Comparison of ENCODE assay signal across 8 mouse cellular contexts in genomic region chr11:109316921-109317320, GRCm38 (mm10). TPM values are rescaled to one million over a fixed set of nuclear protein-coding genes. Genes with fewer than 3 reads are reported as not detected.
DNase-seq lines count a peak whose midpoint lies in the region; ATAC-seq and TF ChIP-seq lines count a peak whose summit lies in the region.

No protein-coding gene starts in this region.

- no peak overlapping the region for H3K9ac ChIP-seq in intestine, postnatal 0 days (ENCODE audit: low read depth, low read length)
- no peak overlapping the region for H3K9ac ChIP-seq in intestine, embryonic 15.5 days
- no peak overlapping the region for H3K9ac ChIP-seq in lung, embryonic 14.5 days

- peak; percentile 51 for DNase-seq in CD4-positive helper T cell, adult 2 months (ENCODE audit: low read depth, low spot score)
- peak; percentile 12 for DNase-seq in R1 (ENCODE audit: low read depth, low spot score)
- DNase-seq in lung, embryonic 14.5 days: peak; percentile 66
- DNase-seq in thymus, postnatal 14 days: peak; percentile 67

- WGBS in intestine, postnatal 0 days: 44% methylated on average over 4 of the region's 4 CpGs
- WGBS in intestine, embryonic 15.5 days: 44% methylated on average over 4 of the region's 4 CpGs
- WGBS in lung, embryonic 14.5 days: 38% methylated on average over 4 of the region's 4 CpGs

- TF ChIP-seq CTCF in intestine, postnatal 0 days (IDR thresholded peaks at IDR 0.05; ENCODE audit: low read depth): peak; percentile 82
- TF ChIP-seq CTCF in lung, embryonic 14.5 days (IDR thresholded peaks at IDR 0.05; ENCODE audit: low read depth): peak; percentile 75

- H3K4me1 ChIP-seq in intestine, postnatal 0 days (replicated peaks; ENCODE audit: control insufficient read depth, insufficient read depth, low read length): no peaks in the 10 kb centered on the region
- H3K4me1 ChIP-seq in intestine, embryonic 15.5 days (replicated peaks): peaks cover 3% of the 10 kb centered on the region; the same call in 1 of the 2 replicates
- no peaks in the 10 kb centered on the region for H3K4me1 ChIP-seq in lung, embryonic 14.5 days (ENCODE audit: insufficient read depth)

- no peaks in the 10 kb centered on the region for H3K36me3 ChIP-seq in intestine, postnatal 0 days (ENCODE audit: control insufficient read depth, insufficient read depth)
- no peaks in the 10 kb centered on the region for H3K36me3 ChIP-seq in intestine, embryonic 15.5 days
- no peaks in the 10 kb centered on the region for H3K36me3 ChIP-seq in lung, embryonic 14.5 days (ENCODE audit: insufficient read depth)

- no peak overlapping the region for H3K4me2 ChIP-seq in intestine, postnatal 0 days (replicated peaks; ENCODE audit: low read depth)
- no peak overlapping the region for H3K4me2 ChIP-seq in intestine, embryonic 15.5 days (replicated peaks)
- no peak overlapping the region for H3K4me2 ChIP-seq in lung, embryonic 14.5 days

- H3K27ac ChIP-seq in intestine, postnatal 0 days (ENCODE audit: low read depth, low read length): no peak overlapping the region
- H3K27ac ChIP-seq in intestine, embryonic 15.5 days: no peak overlapping the region
- H3K27ac ChIP-seq in lung, embryonic 14.5 days (ENCODE audit: low read depth): no peak overlapping the region

- H3K4me3 ChIP-seq in intestine, postnatal 0 days (ENCODE audit: low read depth, low read length): no peak overlapping the region
- no peak overlapping the region for H3K4me3 ChIP-seq in intestine, embryonic 15.5 days (replicated peaks)
- H3K4me3 ChIP-seq in lung, embryonic 14.5 days (ENCODE audit: low read depth, low read length): no peak overlapping the region

- H3K9me3 ChIP-seq in intestine, postnatal 0 days (ENCODE audit: control insufficient read depth): no peaks in the 10 kb centered on the region
- no peaks in the 10 kb centered on the region for H3K9me3 ChIP-seq in intestine, embryonic 15.5 days
- H3K9me3 ChIP-seq in lung, embryonic 14.5 days (ENCODE audit: low read depth, low read length): no peaks in the 10 kb centered on the region

- ATAC-seq in intestine, postnatal 0 days: no peak
- no peak for ATAC-seq in intestine, embryonic 15.5 days
- ATAC-seq in frontal cortex, adult (ENCODE audit: low TSS enrichment): peak; percentile 80
- ATAC-seq in lung, embryonic 14.5 days (ENCODE audit: insufficient read depth): no peak
- no peak for ATAC-seq in megakaryocyte, adult 5-6 weeks (ENCODE audit: poor library complexity, severe bottlenecking)

- no peaks in the 10 kb centered on the region for H3K27me3 ChIP-seq in intestine, postnatal 0 days (replicated peaks; ENCODE audit: control insufficient read depth, insufficient read depth, low read length)
- H3K27me3 ChIP-seq in intestine, embryonic 15.5 days (replicated peaks): peaks cover 3% of the 10 kb centered on the region; the same call in 1 of the 2 replicates
- H3K27me3 ChIP-seq in lung, embryonic 14.5 days (ENCODE audit: insufficient read depth, low read length): no peaks in the 10 kb centered on the region

RNA-seq across cellular contexts. Expression of gene Rgs9, which starts 19.0 kb away (rescaled TPM):
- 2.6 and 2.8 TPM in 2 replicates for polyA plus RNA-seq in intestine, postnatal 0 days (2015; fragmentation: Nextera tagmentation; extraction: Ambion mirVana)
- 3.6 and 4.2 TPM in 2 replicates for polyA plus RNA-seq in intestine, embryonic 15.5 days (2015; fragmentation: Nextera tagmentation; extraction: Ambion mirVana)
- polyA plus RNA-seq in lung, embryonic 14.5 days (2014; fragmentation: Nextera tagmentation; extraction: Ambion mirVana): 1.4 and 1.5 TPM in 2 replicates
- 0.09 TPM in 1 of 2 replicates, not detected in the other for total RNA-seq in megakaryocyte, adult 5-6 weeks (2015)
- total RNA-seq in megakaryocyte, adult 5-6 weeks (2017): not detected in 2 replicates

RNA-seq across cellular contexts. Expression of gene Gna13, which starts 45.7 kb away (rescaled TPM):
- 81.7 and 86.9 TPM in 2 replicates for polyA plus RNA-seq in intestine, postnatal 0 days (2015; fragmentation: Nextera tagmentation; extraction: Ambion mirVana)
- polyA plus RNA-seq in intestine, embryonic 15.5 days (2015; fragmentation: Nextera tagmentation; extraction: Ambion mirVana): 32.2 and 32.7 TPM in 2 replicates
- polyA plus RNA-seq in lung, embryonic 14.5 days (2014; fragmentation: Nextera tagmentation; extraction: Ambion mirVana): 30.7 and 33.8 TPM in 2 replicates
- 59.5 and 61.2 TPM in 2 replicates for total RNA-seq in megakaryocyte, adult 5-6 weeks (2015)
- 54.2 and 57.3 TPM in 2 replicates for total RNA-seq in megakaryocyte, adult 5-6 weeks (2017)

Comparison
In these comparisons a context has a peak if more than half of its experiments do, and no peak if none do; other contexts are left out.
1. DNase-seq: peak in every context shown above with its lines; median percentile 67 in thymus, postnatal 14 days; 66 in lung, embryonic 14.5 days; 51 in CD4-positive helper T cell, adult 2 months; 12 in R1.